Mouse (Mus musculus): ENCODE measurements at regions not wholly inside any gene's neighbourhood (a gene's known extent, or its start where the extent isn't known, plus 50 kb on each side); places are given as distances from the start of the nearest gene placed in this dataset.

GRCm38 (mm10) chr3:31457938-31458337 is 147.8 kb upstream of the Slc7a14 start:
- H3K27ac ChIP-seq (ENCODE audit: insufficient read depth, low read depth, low read length): no peak overlapping the region
- 52% methylated on average over 3 of the region's 4 CpGs for WGBS
- H3K4me3 ChIP-seq (ENCODE audit: insufficient read depth, low read depth, low read length): no peak overlapping the region
- no peaks in the 10 kb centered on the region for H3K4me1 ChIP-seq (ENCODE audit: control insufficient read depth, insufficient read depth, low read length)
- TF ChIP-seq CTCF (IDR thresholded peaks at IDR 0.05; ENCODE audit: insufficient read depth, low read depth, low read length) (no peak), POLR2A (IDR thresholded peaks at IDR 0.05; ENCODE audit: insufficient read depth, low read depth, low read length) (no peak)

- Histone ChIP-seq H3K4me1 (ENCODE audit: control insufficient read depth, insufficient read depth, low read length) (no peaks in the 10 kb centered on the region), H3K27ac (ENCODE audit: insufficient read depth, low read depth, low read length) (no peak overlapping the region), H3K4me3 (ENCODE audit: insufficient read depth, low read depth, low read length) (no peak overlapping the region)
- TF ChIP-seq CTCF (IDR thresholded peaks at IDR 0.05; ENCODE audit: insufficient read depth, low read depth, low read length) (no peak), POLR2A (IDR thresholded peaks at IDR 0.05; ENCODE audit: insufficient read depth, low read depth, low read length) (no peak)
- 68% methylated on average over 5 of the region's 5 CpGs for whole genome bisulfite sequencing
Measured at GRCm38 (mm10) chr3:31455031-31455430, 144.9 kb upstream of the Slc7a14 start.

- Histone ChIP-seq H3K4me1 (ENCODE audit: control insufficient read depth, insufficient read depth, low read length) (no peaks in the 10 kb centered on the region), H3K27ac (ENCODE audit: insufficient read depth, low read depth, low read length) (no peak overlapping the region), H3K4me3 (ENCODE audit: insufficient read depth, low read depth, low read length) (no peak overlapping the region)
- WGBS: 100% methylated on average over 1 of the region's 1 CpGs
- no peak for TF ChIP-seq POLR2A (IDR thresholded peaks at IDR 0.05; ENCODE audit: insufficient read depth, low read depth, low read length)
- TF ChIP-seq CTCF (IDR thresholded peaks at IDR 0.05; ENCODE audit: insufficient read depth, low read depth, low read length): no peak
Measured at GRCm38 (mm10) chr3:31444861-31445260, 134.7 kb upstream of the Slc7a14 start.

- 92% methylated on average over 7 of the region's 7 CpGs for WGBS
- no peak overlapping the region for H3K27ac ChIP-seq (ENCODE audit: insufficient read depth, low read depth, low read length)
- no peak overlapping the region for H3K4me3 ChIP-seq (ENCODE audit: insufficient read depth, low read depth, low read length)
- TF ChIP-seq CTCF (IDR thresholded peaks at IDR 0.05; ENCODE audit: insufficient read depth, low read depth, low read length) (no peak), POLR2A (IDR thresholded peaks at IDR 0.05; ENCODE audit: insufficient read depth, low read depth, low read length) (no peak)
- no peaks in the 10 kb centered on the region for H3K4me1 ChIP-seq (ENCODE audit: control insufficient read depth, insufficient read depth, low read length)
Measured at GRCm38 (mm10) chr3:31444311-31444710, 134.1 kb upstream of the Slc7a14 start.

- H3K27ac ChIP-seq (ENCODE audit: insufficient read depth, low read depth, low read length): no peak overlapping the region
- no peaks in the 10 kb centered on the region for H3K4me1 ChIP-seq (ENCODE audit: control insufficient read depth, insufficient read depth, low read length)
- no peak overlapping the region for H3K4me3 ChIP-seq (ENCODE audit: insufficient read depth, low read depth, low read length)
- WGBS: 93% methylated on average over 5 of the region's 5 CpGs
- no peak for TF ChIP-seq POLR2A (IDR thresholded peaks at IDR 0.05; ENCODE audit: insufficient read depth, low read depth, low read length)
- TF ChIP-seq CTCF (IDR thresholded peaks at IDR 0.05; ENCODE audit: insufficient read depth, low read depth, low read length): no peak
Measured at GRCm38 (mm10) chr3:31443894-31444293, 133.7 kb upstream of the Slc7a14 start.

GRCm38 (mm10) chr3:31440282-31440681 is 130.1 kb upstream of the Slc7a14 start:
- 50% methylated on average over 2 of the region's 2 CpGs for WGBS
- no peak overlapping the region for H3K4me3 ChIP-seq (ENCODE audit: insufficient read depth, low read depth, low read length)
- no peak overlapping the region for H3K27ac ChIP-seq (ENCODE audit: insufficient read depth, low read depth, low read length)
- TF ChIP-seq CTCF (IDR thresholded peaks at IDR 0.05; ENCODE audit: insufficient read depth, low read depth, low read length) (no peak), POLR2A (IDR thresholded peaks at IDR 0.05; ENCODE audit: insufficient read depth, low read depth, low read length) (no peak)
- 0 out of 2 replicates have a peak, but pooled peaks cover 2% of the 10 kb centered on the region for H3K4me1 ChIP-seq (ENCODE audit: control insufficient read depth, insufficient read depth, low read length)

GRCm38 (mm10) chr3:31437970-31438369 is 127.8 kb upstream of the Slc7a14 start:
- H3K4me1 ChIP-seq (ENCODE audit: control insufficient read depth, insufficient read depth, low read length): 0 out of 2 replicates have a peak, but pooled peaks cover 2% of the 10 kb centered on the region
- 34% methylated on average over 3 of the region's 3 CpGs for WGBS
- no peak overlapping the region for H3K27ac ChIP-seq (ENCODE audit: insufficient read depth, low read depth, low read length)
- H3K4me3 ChIP-seq (ENCODE audit: insufficient read depth, low read depth, low read length): no peak overlapping the region
- TF ChIP-seq CTCF (IDR thresholded peaks at IDR 0.05; ENCODE audit: insufficient read depth, low read depth, low read length) (no peak), POLR2A (IDR thresholded peaks at IDR 0.05; ENCODE audit: insufficient read depth, low read depth, low read length) (no peak)

GRCm38 (mm10) chr3:31435204-31435963 is 125.2 kb upstream of the Slc7a14 start:
- 79% methylated on average over 3 of the region's 3 CpGs for WGBS
- no peak overlapping the region for H3K27ac ChIP-seq (ENCODE audit: insufficient read depth, low read depth, low read length)

GRCm38 (mm10) chr3:31433201-31433600 is 123.0 kb upstream of the Slc7a14 start:
- WGBS: 81% methylated on average over 9 of the region's 9 CpGs
- no peak for TF ChIP-seq CTCF (IDR thresholded peaks at IDR 0.05; ENCODE audit: insufficient read depth, low read depth, low read length)
- no peak for TF ChIP-seq POLR2A (IDR thresholded peaks at IDR 0.05; ENCODE audit: insufficient read depth, low read depth, low read length)
- 0 out of 2 replicates have a peak, but pooled peaks cover 2% of the 10 kb centered on the region for H3K4me1 ChIP-seq (ENCODE audit: control insufficient read depth, insufficient read depth, low read length)
- H3K4me3 ChIP-seq (ENCODE audit: insufficient read depth, low read depth, low read length): no peak overlapping the region
- H3K27ac ChIP-seq (ENCODE audit: insufficient read depth, low read depth, low read length): no peak overlapping the region

More at GRCm38 (mm10) chr3:31435204-31435963, 125.2 kb upstream of the Slc7a14 start:
- H3K4me1 ChIP-seq (ENCODE audit: control insufficient read depth, insufficient read depth, low read length): 0 out of 2 replicates have a peak, but pooled peaks cover 2% of the 10 kb centered on the region
- TF ChIP-seq POLR2A (IDR thresholded peaks at IDR 0.05; ENCODE audit: insufficient read depth, low read depth, low read length) (no peak), CTCF (IDR thresholded peaks at IDR 0.05; ENCODE audit: insufficient read depth, low read depth, low read length) (no peak)
- no peak overlapping the region for H3K4me3 ChIP-seq (ENCODE audit: insufficient read depth, low read depth, low read length)
